Mouse (Mus musculus): ENCODE results near the gene Prdx2. TPM values are rescaled to one million over a fixed set of nuclear protein-coding genes. Genes with fewer than 3 reads are reported as not detected.

Gene Prdx2
- polyA plus RNA-seq, 1 experiment from 2014 or later: 370 TPM

DNA sequence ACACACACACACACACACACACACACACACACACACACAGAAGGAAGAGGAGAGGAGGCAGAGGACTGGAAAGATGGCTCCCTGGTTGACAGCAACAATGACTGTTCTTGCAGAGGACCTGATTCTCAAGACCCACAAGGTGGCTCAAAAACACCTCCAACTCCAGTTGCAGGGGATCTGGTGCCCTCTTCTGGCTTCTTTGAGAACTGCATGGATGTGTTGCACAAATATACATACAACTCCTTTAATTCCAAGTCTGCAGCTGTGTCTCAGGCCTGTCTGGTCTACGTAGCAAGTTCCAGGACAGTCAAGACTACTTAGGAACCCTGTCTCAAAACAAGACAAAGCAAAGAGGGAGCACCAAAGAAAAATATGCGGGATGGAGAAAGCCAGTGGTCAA, 12.6 kb upstream of the Prdx2 start:
- Histone ChIP-seq H3K4me3 (ENCODE audit: low read depth, low read length) (no peak overlapping the region), H3K36me3 (ENCODE audit: control insufficient read depth, insufficient read depth, low read length) (peaks cover 3% of the 10 kb centered on the region), H3K27ac (replicated peaks) (no peak overlapping the region), H3K4me2 (replicated peaks; ENCODE audit: low read depth) (no peak overlapping the region), H3K4me1 (replicated peaks; ENCODE audit: control insufficient read depth, insufficient read depth) (peaks cover 3% of the 10 kb centered on the region; the same call in 1 of the 2 replicates), H3K9ac (ENCODE audit: low read length) (no peak overlapping the region), H3K27me3 (ENCODE audit: control insufficient read depth, insufficient read depth, low read length) (no peaks in the 10 kb centered on the region), H3K9me3 (ENCODE audit: control insufficient read depth, low read length) (no peaks in the 10 kb centered on the region)
- ATAC-seq (ENCODE audit: low FRiP score, low TSS enrichment) (no peak), DNase-seq (ENCODE audit: low spot score) (peak; percentile 83)
- TF ChIP-seq EP300 (optimal IDR thresholded peaks at IDR 0.05): no peak
- TF ChIP-seq CTCF (IDR thresholded peaks at IDR 0.05; ENCODE audit: low read depth): peak; percentile 91
- WGBS: 51% methylated on average over 2 of the region's 2 CpGs

DNA sequence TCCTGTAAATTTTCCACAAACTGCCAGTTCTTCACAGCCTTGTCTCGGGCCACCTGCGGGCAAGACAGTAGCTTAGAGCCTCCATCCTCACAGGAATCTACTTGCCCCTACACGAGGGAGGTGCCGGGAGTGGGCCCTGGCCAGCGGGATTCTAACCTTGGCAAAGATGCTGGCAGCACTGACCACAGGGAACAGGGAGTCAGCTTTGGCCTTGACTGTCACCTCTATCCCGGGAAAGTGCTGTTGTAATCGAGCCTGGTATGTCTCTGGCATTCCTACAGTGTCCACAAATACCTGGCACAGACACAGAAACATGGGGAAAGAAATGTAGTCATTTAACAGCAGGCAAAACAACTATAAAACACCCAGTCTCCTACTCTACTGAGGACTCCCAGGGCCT, 9.6 kb upstream of the Prdx2 start:
- H3K4me3 ChIP-seq (ENCODE audit: low read depth, low read length): no peak overlapping the region
- 92% methylated on average over 7 of the region's 7 CpGs for WGBS
- no peak overlapping the region for H3K9ac ChIP-seq (ENCODE audit: low read length)
- DNase-seq (ENCODE audit: low spot score) (no peak), ATAC-seq (ENCODE audit: low FRiP score, low TSS enrichment) (no peak)
- TF ChIP-seq CTCF (IDR thresholded peaks at IDR 0.05; ENCODE audit: low read depth) (no peak), EP300 (optimal IDR thresholded peaks at IDR 0.05) (no peak)
- H3K27me3 ChIP-seq (ENCODE audit: control insufficient read depth, insufficient read depth, low read length): no peaks in the 10 kb centered on the region
- H3K4me1 ChIP-seq (replicated peaks; ENCODE audit: control insufficient read depth, insufficient read depth): no peaks in the 10 kb centered on the region
- no peak overlapping the region for H3K27ac ChIP-seq (replicated peaks)
- peaks cover 5% of the 10 kb centered on the region for H3K36me3 ChIP-seq (ENCODE audit: control insufficient read depth, insufficient read depth, low read length)
- H3K4me2 ChIP-seq (replicated peaks; ENCODE audit: low read depth): no peak overlapping the region
- H3K9me3 ChIP-seq (ENCODE audit: control insufficient read depth, low read length): no peaks in the 10 kb centered on the region

DNA sequence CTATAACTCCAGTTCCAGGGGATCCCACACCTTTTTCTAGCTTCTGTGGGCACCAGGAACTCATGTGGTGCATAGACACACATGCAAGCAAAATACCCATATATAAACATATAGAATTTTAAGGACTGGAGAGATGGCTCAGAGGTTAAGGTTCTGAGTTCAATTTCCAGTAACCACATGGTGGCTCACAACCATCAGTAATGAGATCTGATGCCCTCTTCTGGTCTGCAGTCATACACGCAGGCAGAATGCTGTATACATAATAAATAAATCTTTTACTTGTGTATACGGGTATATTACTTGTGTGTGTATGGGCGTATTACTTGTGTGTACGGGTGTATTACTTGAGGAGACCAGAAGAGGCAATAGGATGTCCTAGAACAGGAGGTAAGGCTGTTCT, 5.4 kb upstream of the Prdx2 start:
- no peak for ATAC-seq (ENCODE audit: low FRiP score, low TSS enrichment)
- TF ChIP-seq EP300 (optimal IDR thresholded peaks at IDR 0.05) (no peak), CTCF (IDR thresholded peaks at IDR 0.05; ENCODE audit: low read depth) (peak; percentile 50)
- peaks cover 5% of the 10 kb centered on the region; the same call in 1 of the 2 replicates for H3K4me1 ChIP-seq (replicated peaks; ENCODE audit: control insufficient read depth, insufficient read depth)
- H3K9me3 ChIP-seq (ENCODE audit: control insufficient read depth, low read length): no peaks in the 10 kb centered on the region
- H3K9ac ChIP-seq (ENCODE audit: low read length): no peak overlapping the region
- no peak overlapping the region for H3K4me2 ChIP-seq (replicated peaks; ENCODE audit: low read depth)
- H3K27me3 ChIP-seq (ENCODE audit: control insufficient read depth, insufficient read depth, low read length): no peaks in the 10 kb centered on the region
- H3K27ac ChIP-seq (replicated peaks): no peak overlapping the region
- H3K36me3 ChIP-seq (ENCODE audit: control insufficient read depth, insufficient read depth, low read length): peaks cover 2% of the 10 kb centered on the region; the same call in 1 of the 2 replicates
- H3K4me3 ChIP-seq (ENCODE audit: low read depth, low read length): no peak overlapping the region
- no peak for DNase-seq (ENCODE audit: low spot score)
- WGBS: 73% methylated on average over 4 of the region's 4 CpGs

DNA sequence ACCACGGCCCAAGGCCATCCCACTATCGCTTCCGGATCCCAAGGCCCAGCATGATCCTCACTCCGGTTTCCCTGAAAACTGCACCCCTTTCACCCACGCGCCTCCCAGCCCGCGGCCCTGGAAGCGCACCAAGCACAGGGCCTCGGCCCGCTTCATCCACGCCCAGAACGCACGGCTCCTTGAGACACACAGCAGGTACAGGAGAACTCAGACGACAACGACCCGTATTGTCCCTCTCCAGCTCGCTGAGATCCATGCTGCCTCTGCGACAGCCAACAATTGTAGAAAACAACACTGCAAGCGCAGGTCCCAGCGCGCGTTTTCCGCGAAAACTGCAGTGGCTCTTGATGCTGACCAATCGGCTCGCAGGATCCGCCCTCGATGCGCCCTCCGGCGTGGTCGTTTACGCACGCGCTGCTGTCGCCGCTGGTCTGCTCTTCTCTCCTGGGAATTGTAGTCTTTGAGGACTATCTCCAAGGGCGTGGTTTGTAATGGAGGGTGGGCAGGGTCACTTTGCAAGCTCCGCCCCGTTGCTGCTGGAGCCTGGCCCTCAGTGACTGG, 3.6 kb upstream of the Prdx2 start:
- peaks cover 10% of the 10 kb centered on the region for H3K4me1 ChIP-seq (replicated peaks; ENCODE audit: control insufficient read depth, insufficient read depth)
- H3K36me3 ChIP-seq (ENCODE audit: control insufficient read depth, insufficient read depth, low read length): peaks cover 2% of the 10 kb centered on the region
- ATAC-seq (ENCODE audit: low FRiP score, low TSS enrichment) (peak; percentile 92), DNase-seq (ENCODE audit: low spot score) (peak; percentile 96)
- peak overlapping the region; percentile 76 for H3K27ac ChIP-seq (replicated peaks)
- WGBS: under 1% methylated on average over 41 of the region's 41 CpGs
- H3K4me2 ChIP-seq (replicated peaks; ENCODE audit: low read depth): peak overlapping the region; percentile 91
- no peak for TF ChIP-seq CTCF (IDR thresholded peaks at IDR 0.05; ENCODE audit: low read depth)
- no peak for TF ChIP-seq EP300 (optimal IDR thresholded peaks at IDR 0.05)
- peak overlapping the region; percentile 65 for H3K9ac ChIP-seq (ENCODE audit: low read length)
- H3K4me3 ChIP-seq (ENCODE audit: low read depth, low read length): peak overlapping the region; percentile 58
- no peaks in the 10 kb centered on the region for H3K9me3 ChIP-seq (ENCODE audit: control insufficient read depth, low read length)
- no peaks in the 10 kb centered on the region for H3K27me3 ChIP-seq (ENCODE audit: control insufficient read depth, insufficient read depth, low read length)

DNA sequence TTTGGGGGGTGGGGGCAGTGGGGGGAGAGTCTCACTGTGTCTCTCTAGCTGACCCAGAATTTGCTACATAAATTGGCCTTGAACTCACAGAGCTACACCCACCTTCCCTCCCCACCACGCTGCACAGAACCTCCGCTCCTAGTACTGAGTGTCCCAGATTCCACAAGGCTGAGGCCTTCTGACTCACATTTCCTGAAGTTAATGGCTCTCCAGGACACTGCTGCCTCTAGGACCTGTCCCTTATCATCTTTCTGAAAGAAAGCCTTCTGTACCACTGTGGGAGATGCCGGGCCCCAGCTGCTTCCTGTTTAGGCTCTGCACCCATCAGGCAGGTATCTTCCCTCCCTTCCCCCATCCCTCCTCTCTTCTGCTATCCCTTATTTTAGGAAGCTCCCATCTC, 2.8 kb upstream of the Prdx2 start:
- H3K9ac ChIP-seq (ENCODE audit: low read length): no peak overlapping the region
- TF ChIP-seq EP300 (optimal IDR thresholded peaks at IDR 0.05) (no peak), CTCF (IDR thresholded peaks at IDR 0.05; ENCODE audit: low read depth) (no peak)
- 29% methylated on average over 3 of the region's 3 CpGs for WGBS
- H3K9me3 ChIP-seq (ENCODE audit: control insufficient read depth, low read length): no peaks in the 10 kb centered on the region
- peaks cover 2% of the 10 kb centered on the region for H3K36me3 ChIP-seq (ENCODE audit: control insufficient read depth, insufficient read depth, low read length)
- H3K4me3 ChIP-seq (ENCODE audit: low read depth, low read length): no peak overlapping the region
- ATAC-seq (ENCODE audit: low FRiP score, low TSS enrichment) (peak; percentile 19; the same call in 1 of the 2 replicates), DNase-seq (ENCODE audit: low spot score) (no peak)
- peak overlapping the region; percentile 91; the same call in 1 of the 2 replicates for H3K4me2 ChIP-seq (replicated peaks; ENCODE audit: low read depth)
- peak overlapping the region; percentile 76 for H3K27ac ChIP-seq (replicated peaks)
- H3K27me3 ChIP-seq (ENCODE audit: control insufficient read depth, insufficient read depth, low read length): no peaks in the 10 kb centered on the region
- H3K4me1 ChIP-seq (replicated peaks; ENCODE audit: control insufficient read depth, insufficient read depth): peaks cover 13% of the 10 kb centered on the region

DNA sequence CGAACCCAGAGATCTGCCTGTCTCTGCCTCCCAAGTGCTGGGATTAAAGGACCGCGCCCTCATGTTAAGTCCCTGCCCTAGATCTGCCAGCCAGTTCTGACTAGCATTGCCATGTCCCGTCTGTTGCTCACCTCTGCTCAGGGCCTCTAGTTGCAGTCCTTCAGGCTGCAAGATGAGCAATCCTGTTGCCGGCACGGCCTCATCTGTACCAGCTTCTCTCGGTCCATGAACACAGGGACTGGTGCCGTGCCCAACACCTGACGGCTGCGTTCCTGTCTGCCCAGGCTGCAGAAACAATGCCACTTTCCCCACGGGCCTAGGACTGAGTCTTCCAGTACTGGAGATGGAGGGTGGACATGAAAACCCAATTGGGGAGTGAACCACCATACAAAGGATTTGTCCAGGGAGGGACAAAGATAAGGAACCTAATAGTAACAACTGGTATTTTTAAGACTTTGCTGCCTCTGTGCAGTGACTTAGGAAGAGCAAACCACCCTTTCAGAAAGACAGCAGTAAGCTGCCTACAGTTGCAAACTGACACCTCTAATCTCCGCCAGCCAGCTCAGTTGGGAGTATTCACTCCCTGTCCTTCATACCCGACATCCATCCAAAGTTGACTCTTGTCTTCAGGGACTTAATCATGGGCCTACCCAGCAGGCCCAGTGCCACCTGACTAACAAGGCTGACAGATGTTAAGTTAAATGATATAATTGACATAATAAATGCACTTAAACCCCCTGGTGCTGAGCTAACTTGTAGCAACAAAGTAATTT, 1.7 kb upstream of the Prdx2 start:
- DNase-seq (ENCODE audit: low spot score): no peak
- H3K4me3 ChIP-seq (ENCODE audit: low read depth, low read length): no peak overlapping the region
- ATAC-seq (ENCODE audit: low FRiP score, low TSS enrichment): no peak
- peaks cover 13% of the 10 kb centered on the region for H3K4me1 ChIP-seq (replicated peaks; ENCODE audit: control insufficient read depth, insufficient read depth)
- no peaks in the 10 kb centered on the region for H3K27me3 ChIP-seq (ENCODE audit: control insufficient read depth, insufficient read depth, low read length)
- no peaks in the 10 kb centered on the region; the same call in 1 of the 2 replicates for H3K36me3 ChIP-seq (ENCODE audit: control insufficient read depth, insufficient read depth, low read length)
- H3K27ac ChIP-seq (replicated peaks): peak overlapping the region; percentile 94
- H3K4me2 ChIP-seq (replicated peaks; ENCODE audit: low read depth): peak overlapping the region; percentile 87; the same call in 1 of the 2 replicates
- H3K9ac ChIP-seq (ENCODE audit: low read length): no peak overlapping the region
- 88% methylated on average over 13 of the region's 13 CpGs for WGBS
- H3K9me3 ChIP-seq (ENCODE audit: control insufficient read depth, low read length): no peaks in the 10 kb centered on the region
- TF ChIP-seq EP300 (optimal IDR thresholded peaks at IDR 0.05) (no peak), CTCF (IDR thresholded peaks at IDR 0.05; ENCODE audit: low read depth) (no peak)

Data from stomach, postnatal 0 days (tissue).